Mouse (Mus musculus) midbrain, embryonic 14.5 days (tissue): ENCODE results near the gene Rab8a. TPM values are rescaled to one million over a fixed set of nuclear protein-coding genes. Genes with fewer than 3 reads are reported as not detected.

ENCODE experiments used
- ATAC-seq: fragments of 200-750 bp; cut with Nextera tagmentation; 2 replicates; pipeline ENCODE4 v1.8.0; 2017; ENCODE audit warnings: moderate number of reproducible peaks, moderate library complexity; ENCODE audit not compliant: low FRiP score, low TSS enrichment
- DNase-seq: peaks from one replicate; pipeline ENCODE4 v3.0.0-alpha.2; 2015
- H3K27ac ChIP-seq: fragments of 300-500 bp; sonication (generic); replicated peaks from 2 replicates; pipeline ENCODE4 v1.5.1; 2014; ENCODE audit warnings: mild to moderate bottlenecking, low read depth, low read length, moderate library complexity
- H3K27me3 ChIP-seq: fragments of 300-500 bp; sonication (generic); 2 replicates; pipeline ENCODE4 v1.6.1; 2014; ENCODE audit warnings: low read length, control low read depth, mixed read lengths; ENCODE audit not compliant: control insufficient read depth, insufficient read depth
- H3K36me3 ChIP-seq: fragments of 300-500 bp; sonication (generic); 2 replicates; pipeline ENCODE4 v1.6.1; 2014; ENCODE audit warnings: low read length, control low read depth; ENCODE audit not compliant: control insufficient read depth, insufficient read depth
- H3K4me1 ChIP-seq: fragments of 300-500 bp; sonication (generic); 2 replicates; pipeline ENCODE4 v1.6.1; 2014; ENCODE audit warnings: mild to moderate bottlenecking, antibody characterized with exemption, low read length, control low read depth; ENCODE audit not compliant: control insufficient read depth, insufficient read depth
- H3K4me2 ChIP-seq: fragments of 300-500 bp; sonication (generic); 2 replicates; pipeline ENCODE4 v1.6.1; 2014; ENCODE audit warnings: mild to moderate bottlenecking, low read length, moderate library complexity
- H3K4me3 ChIP-seq: fragments of 300-500 bp; sonication (generic); replicated peaks from 2 replicates; pipeline ENCODE4 v1.5.1; 2014; ENCODE audit warnings: low read depth, low read length
- H3K9ac ChIP-seq: fragments of 300-500 bp; sonication (generic); replicated peaks from 2 replicates; pipeline ENCODE4 v1.6.1; 2014; ENCODE audit warnings: mild to moderate bottlenecking, low read length, moderate library complexity
- H3K9me3 ChIP-seq: fragments of 300-500 bp; sonication (generic); 2 replicates; pipeline ENCODE4 v1.6.1; 2016; ENCODE audit warnings: low read length, control low read depth, mixed read lengths; ENCODE audit not compliant: control insufficient read depth
- WGBS: fragments of 180-500 bp; shearing (Covaris S2); extraction: QIAGEN DNeasy Blood & Tissue Kit; methylation state at CpG from one replicate; pipeline ENCODE4 v1.1.7; 2014; 5-methylcytosine and 5-hydroxymethylcytosine counted together
- polyA plus RNA-seq: library from polyadenylated mRNA; unstranded; fragments of >200 nt; fragmentation: Nextera tagmentation; extraction: Ambion mirVana; gene quantifications from 2 replicates; pipeline ENCODE4 v1.2.1, GENCODE M21; 2014

Gene Rab8a
- polyA plus RNA-seq, 1 experiment from 2014 or later = 69.9 TPM

GRCm38 (mm10) chr8:72212751-72213150 is 51.8 kb downstream of the Rab8a start, which contains the start of gene Cib3:
Gene Cib3, minus strand, starts transcription at chr8:72212837.
- H3K27me3 ChIP-seq = no peaks in the 10 kb centered on the region
- no peak within 1 kb of the TSS for H3K9ac ChIP-seq
- H3K4me2 ChIP-seq = no peak within 1 kb of the TSS
- H3K9me3 ChIP-seq = no peaks in the 10 kb centered on the region
- no peaks in the 10 kb centered on the region for H3K36me3 ChIP-seq
- ATAC-seq (no peak), DNase-seq (no peak)
- H3K4me3 ChIP-seq = no peak within 1 kb of the TSS
- H3K4me1 ChIP-seq = no peaks in the 10 kb centered on the region
- WGBS = 52% methylated on average over 4 of the region's 4 CpGs
- H3K27ac ChIP-seq = no peak within 1 kb of the TSS

- H3K9ac ChIP-seq = no peak within 1 kb of the TSS
- H3K27me3 ChIP-seq = no peaks in the 10 kb centered on the region
- H3K9me3 ChIP-seq = no peaks in the 10 kb centered on the region
- no peak within 1 kb of the TSS for H3K4me2 ChIP-seq
- H3K4me1 ChIP-seq = no peaks in the 10 kb centered on the region
- DNase-seq (no peak), ATAC-seq (no peak)
- no peak within 1 kb of the TSS for H3K27ac ChIP-seq
- WGBS = 82% methylated on average over 4 of the region's 4 CpGs
- no peaks in the 10 kb centered on the region for H3K36me3 ChIP-seq
- no peak within 1 kb of the TSS for H3K4me3 ChIP-seq
Measured at GRCm38 (mm10) chr8:72213536-72213935, 52.5 kb downstream of the Rab8a start, which contains the start of gene Gm11034. Gene Gm11034, minus strand, starts transcription at chr8:72213636.

- no peak overlapping the region for H3K4me3 ChIP-seq
- ATAC-seq (no peak), DNase-seq (no peak)
- no peaks in the 10 kb centered on the region for H3K4me1 ChIP-seq
- H3K9ac ChIP-seq = no peak overlapping the region
- H3K9me3 ChIP-seq = no peaks in the 10 kb centered on the region
- H3K36me3 ChIP-seq = no peaks in the 10 kb centered on the region
- WGBS = 56% methylated on average over 2 of the region's 2 CpGs
- no peaks in the 10 kb centered on the region for H3K27me3 ChIP-seq
- H3K27ac ChIP-seq = no peak overlapping the region
- no peak overlapping the region for H3K4me2 ChIP-seq
Measured at GRCm38 (mm10) chr8:72215060-72215459, 54.1 kb downstream of the Rab8a start.

GRCm38 (mm10) chr8:72215871-72216270 is 54.9 kb downstream of the Rab8a start:
- Histone ChIP-seq H3K27ac (no peak overlapping the region), H3K4me3 (no peak overlapping the region), H3K36me3 (no peaks in the 10 kb centered on the region), H3K4me1 (peaks cover 6% of the 10 kb centered on the region; the same call in 1 of the 2 replicates), H3K9ac (no peak overlapping the region), H3K4me2 (no peak overlapping the region), H3K27me3 (no peaks in the 10 kb centered on the region), H3K9me3 (no peaks in the 10 kb centered on the region)
- WGBS = 44% methylated on average over 1 of the region's 1 CpGs
- no peak for DNase-seq
- no peak for ATAC-seq

GRCm38 (mm10) chr8:72218781-72219540 is 58.0 kb downstream of the Rab8a start:
- Histone ChIP-seq H3K4me2 (peak overlapping the region; percentile 60), H3K36me3 (peaks cover 29% of the 10 kb centered on the region), H3K4me3 (peak overlapping the region; percentile 66), H3K9ac (no peak overlapping the region), H3K27ac (no peak overlapping the region), H3K27me3 (no peaks in the 10 kb centered on the region), H3K9me3 (no peaks in the 10 kb centered on the region), H3K4me1 (peaks cover 7% of the 10 kb centered on the region; the same call in 1 of the 2 replicates)
- WGBS = 81% methylated on average over 9 of the region's 10 CpGs
- no peak for DNase-seq
- ATAC-seq = peak; percentile 25; the same call in 1 of the 2 replicates

GRCm38 (mm10) chr8:72219541-72220363 is 58.8 kb downstream of the Rab8a start, which contains the start of gene Fam32a:
Gene Fam32a, plus strand, starts transcription at chr8:72219730.
- DNase-seq (peak; percentile 98), ATAC-seq (peak; percentile 98)
- Histone ChIP-seq H3K4me3 (peak within 1 kb of the TSS; percentile 66), H3K36me3 (peaks cover 30% of the 10 kb centered on the region), H3K9me3 (no peaks in the 10 kb centered on the region), H3K27me3 (no peaks in the 10 kb centered on the region), H3K4me1 (peaks cover 7% of the 10 kb centered on the region; the same call in 1 of the 2 replicates), H3K4me2 (peak within 1 kb of the TSS; percentile 60), H3K27ac (peak within 1 kb of the TSS; percentile 23), H3K9ac (peak within 1 kb of the TSS; percentile 57)
- WGBS = 11% methylated on average over 39 of the region's 39 CpGs

- no peak for ATAC-seq
- H3K4me1 ChIP-seq = peaks cover 7% of the 10 kb centered on the region; the same call in 1 of the 2 replicates
- no peak for DNase-seq
- H3K27me3 ChIP-seq = no peaks in the 10 kb centered on the region
- no peaks in the 10 kb centered on the region for H3K9me3 ChIP-seq
- peaks cover 30% of the 10 kb centered on the region for H3K36me3 ChIP-seq
- 83% methylated on average over 4 of the region's 4 CpGs for WGBS
- no peak overlapping the region for H3K9ac ChIP-seq
- H3K4me3 ChIP-seq = peak overlapping the region; percentile 66
- no peak overlapping the region for H3K27ac ChIP-seq
- H3K4me2 ChIP-seq = peak overlapping the region; percentile 60
Measured at GRCm38 (mm10) chr8:72220758-72221157, 59.8 kb downstream of the Rab8a start.

GRCm38 (mm10) chr8:72222656-72223055 is 61.7 kb downstream of the Rab8a start:
- no peak for ATAC-seq
- no peak overlapping the region for H3K27ac ChIP-seq
- no peak for DNase-seq
- no peak overlapping the region for H3K4me3 ChIP-seq
- no peak overlapping the region for H3K9ac ChIP-seq
- WGBS = 91% methylated on average over 5 of the region's 5 CpGs
- H3K27me3 ChIP-seq = no peaks in the 10 kb centered on the region
- peaks cover 7% of the 10 kb centered on the region; the same call in 1 of the 2 replicates for H3K4me1 ChIP-seq
- peaks cover 30% of the 10 kb centered on the region for H3K36me3 ChIP-seq
- no peak overlapping the region for H3K4me2 ChIP-seq
- H3K9me3 ChIP-seq = no peaks in the 10 kb centered on the region
